15 mouse cellular contexts compared by ENCODE assay signal in genomic region chr4:151817981-151818766, GRCm38 (mm10). TPM values are rescaled to one million over a fixed set of nuclear protein-coding genes. Genes with fewer than 3 reads are reported as not detected.
DNase-seq lines count a peak whose midpoint lies in the region; ATAC-seq and TF ChIP-seq lines count a peak whose summit lies in the region.
"Had no signal": no experiment of that assay in that cellular context is flagged by ENCODE, and none has a peak within 500 bp of the region (broad histone marks: within the 10 kb centered on the region; RNA-seq: fewer than 3 reads in every experiment).

No protein-coding gene starts in this region.

- no peak overlapping the region for H3K4me3 ChIP-seq in lung, embryonic 15.5 days
- H3K4me3 ChIP-seq in bone marrow macrophage, adult 2 months (ENCODE audit: insufficient read depth, low read length) = no peak overlapping the region
- H3K4me3 ChIP-seq in forebrain, embryonic 15.5 days = no peak overlapping the region
- H3K4me3 ChIP-seq in kidney, embryonic 15.5 days (replicated peaks) = no peak overlapping the region
- H3K4me3 ChIP-seq: heart, adult 2 months had no signal

- no peaks in the 10 kb centered on the region for H3K9me3 ChIP-seq in lung, embryonic 15.5 days
- H3K9me3 ChIP-seq in forebrain, embryonic 15.5 days = no peaks in the 10 kb centered on the region
- H3K9me3 ChIP-seq in kidney, embryonic 15.5 days (replicated peaks) = no peaks in the 10 kb centered on the region

- H3K4me1 ChIP-seq in lung, embryonic 15.5 days = peaks cover 13% of the 10 kb centered on the region
- peaks cover 29% of the 10 kb centered on the region for H3K4me1 ChIP-seq in bone marrow macrophage, adult 2 months (ENCODE audit: control insufficient read depth, insufficient read depth, low read length)
- peaks cover 12% of the 10 kb centered on the region for H3K4me1 ChIP-seq in forebrain, embryonic 15.5 days
- H3K4me1 ChIP-seq in kidney, embryonic 15.5 days = peaks cover 11% of the 10 kb centered on the region; the same call in 1 of the 2 replicates

- 0 out of 2 replicates have a peak, but pooled peaks have one; percentile 3 for ATAC-seq in lung, embryonic 15.5 days (ENCODE audit: borderline replicate concordance, extremely low read depth, low FRiP score, low TSS enrichment)
- ATAC-seq in forebrain, embryonic 15.5 days (replicated peaks) = 0 out of 2 replicates have a peak, but pooled peaks have one; percentile 23
- peak; percentile 64 for ATAC-seq in megakaryocyte progenitor cell, adult 5-6 weeks (replicated peaks; ENCODE audit: poor library complexity)
- no peak for ATAC-seq in kidney, embryonic 15.5 days (replicated peaks; ENCODE audit: low FRiP score)

- no peak overlapping the region for H3K9ac ChIP-seq in lung, embryonic 15.5 days
- H3K9ac ChIP-seq in forebrain, embryonic 15.5 days (replicated peaks) = no peak overlapping the region
- no peak overlapping the region for H3K9ac ChIP-seq in kidney, embryonic 15.5 days

- no peaks in the 10 kb centered on the region for H3K36me3 ChIP-seq in lung, embryonic 15.5 days
- H3K36me3 ChIP-seq in forebrain, embryonic 15.5 days = no peaks in the 10 kb centered on the region
- peaks cover 5% of the 10 kb centered on the region; the same call in 1 of the 2 replicates for H3K36me3 ChIP-seq in kidney, embryonic 15.5 days

- H3K27me3 ChIP-seq in lung, embryonic 15.5 days = no peaks in the 10 kb centered on the region
- no peaks in the 10 kb centered on the region for H3K27me3 ChIP-seq in forebrain, embryonic 15.5 days
- no peaks in the 10 kb centered on the region for H3K27me3 ChIP-seq in kidney, embryonic 15.5 days

- WGBS in lung, embryonic 15.5 days = 42% methylated on average over 3 of the region's 3 CpGs
- WGBS in forebrain, embryonic 15.5 days = 20% methylated on average over 3 of the region's 3 CpGs
- 57% methylated on average over 3 of the region's 3 CpGs for WGBS in kidney, embryonic 15.5 days

- no peak for TF ChIP-seq CTCF in bone marrow macrophage, adult 2 months (IDR thresholded peaks at IDR 0.05; ENCODE audit: low read depth, low read length)

- no peak overlapping the region for H3K27ac ChIP-seq in lung, embryonic 15.5 days
- H3K27ac ChIP-seq in bone marrow macrophage, adult 2 months (ENCODE audit: insufficient read depth, low read depth, low read length) = peak overlapping the region; percentile 22; the same call in 1 of the 2 replicates
- peak overlapping the region; percentile 67 for H3K27ac ChIP-seq in forebrain, embryonic 15.5 days (replicated peaks)
- H3K27ac ChIP-seq in kidney, embryonic 15.5 days = no peak overlapping the region
- H3K27ac ChIP-seq: heart, adult 2 months had no signal

- TF ChIP-seq POLR2A in bone marrow macrophage, adult 2 months (IDR thresholded peaks at IDR 0.05; ENCODE audit: borderline replicate concordance, low read depth, low read length) = no peak

- DNase-seq in lung, postnatal 25 days (ENCODE audit: low spot score) = no peak
- no peak for DNase-seq in right cerebral cortex, adult 2 months (ENCODE audit: low spot score in 2 of 2)
- no peak for DNase-seq in urinary bladder, postnatal 36 days (ENCODE audit: low spot score in 2 of 2)
- DNase-seq: adrenal gland, adult 2 months; cerebellum, postnatal 25 days; heart, adult 2 months; heart, postnatal 4 days; kidney, adult 18-20 months; lung, adult 2 months; spleen, adult 18-20 months had no signal

- H3K4me2 ChIP-seq in lung, embryonic 15.5 days = no peak overlapping the region
- no peak overlapping the region for H3K4me2 ChIP-seq in forebrain, embryonic 15.5 days (replicated peaks)
- H3K4me2 ChIP-seq in kidney, embryonic 15.5 days = no peak overlapping the region

RNA-seq across cellular contexts. Expression of gene Camta1, which starts 43.5 kb away (rescaled TPM):
- polyA plus RNA-seq in lung, embryonic 15.5 days (2015; fragmentation: Nextera tagmentation; extraction: Ambion mirVana) = 78.7 and 86.7 TPM in 2 replicates
- polyA plus RNA-seq in bone marrow macrophage, adult 2 months (2012; ENCODE audit: insufficient read depth, insufficient read length, missing spikeins) = 26.3 and 40.7 TPM in 2 replicates
- 130 and 141 TPM in 2 replicates for polyA plus RNA-seq in forebrain, embryonic 15.5 days (2015; fragmentation: Nextera tagmentation; extraction: Ambion mirVana)
- 77.9 and 81.5 TPM in 2 replicates for total RNA-seq in megakaryocyte progenitor cell, adult 5-6 weeks (2015)
- 16.3 and 40.1 TPM in 2 replicates for total RNA-seq in megakaryocyte progenitor cell, adult 5-6 weeks (2017)
- polyA plus RNA-seq in kidney, embryonic 15.5 days (2015; fragmentation: Nextera tagmentation; extraction: Ambion mirVana) = 87.9 and 104 TPM in 2 replicates

Comparison
In these comparisons a context has a peak if more than half of its experiments do, and no peak if none do; other contexts are left out.
1. H3K27ac ChIP-seq: peak in bone marrow macrophage, adult 2 months (single experiment) and forebrain, embryonic 15.5 days (single experiment); none in lung, embryonic 15.5 days (single experiment) and kidney, embryonic 15.5 days (single experiment).